Mouse (Mus musculus) limb, embryonic 11.5 days (tissue): ENCODE results near the gene Psmd12. TPM values are rescaled to one million over a fixed set of nuclear protein-coding genes. Genes with fewer than 3 reads are reported as not detected.
A peak's percentile ranks its signal among the peaks of the same experiment; 100 is the strongest.
"Not testable (repeated sequence)": the region's sequence is repeated elsewhere in the genome, so short reads cannot be mapped to it uniquely, and the experiment has no call there.

Experiments
- ATAC-seq: fragments of 200-750 bp; cut with Nextera tagmentation; 2 replicates; pipeline ENCODE4 v1.8.0; 2017; ENCODE audit warnings: low read depth; ENCODE audit not compliant: insufficient number of reproducible peaks, low FRiP score, low TSS enrichment
- DNase-seq: peaks from one replicate; pipeline ENCODE4 v3.0.0-alpha.2; 2015; ENCODE audit warnings: low spot score
- H3K27ac ChIP-seq: fragments of 300-500 bp; sonication (generic); replicated peaks from 2 replicates; pipeline ENCODE4 v1.5.1; 2014; ENCODE audit warnings: low read depth, mild to moderate bottlenecking, low read length
- H3K27me3 ChIP-seq: fragments of 300-500 bp; sonication (generic); 2 replicates; pipeline ENCODE4 v1.6.1; 2014; ENCODE audit warnings: mild to moderate bottlenecking, low read length, mixed read lengths; ENCODE audit not compliant: control insufficient read depth, insufficient read depth
- H3K36me3 ChIP-seq: fragments of 300-500 bp; sonication (generic); 2 replicates; pipeline ENCODE4 v1.6.1; 2014; ENCODE audit warnings: mild to moderate bottlenecking, low read length, moderate library complexity, mixed read lengths; ENCODE audit not compliant: control insufficient read depth, insufficient read depth
- H3K4me1 ChIP-seq: fragments of 300-500 bp; sonication (generic); 2 replicates; pipeline ENCODE4 v1.6.1; 2014; ENCODE audit warnings: low read length, mixed read lengths; ENCODE audit not compliant: control insufficient read depth, insufficient read depth
- H3K4me2 ChIP-seq: fragments of 300-500 bp; sonication (generic); 2 replicates; pipeline ENCODE4 v1.6.1; 2014; ENCODE audit warnings: low read depth, mild to moderate bottlenecking, moderate library complexity; ENCODE audit not compliant: severe bottlenecking
- H3K4me3 ChIP-seq: fragments of 300-500 bp; sonication (generic); 2 replicates; pipeline ENCODE4 v1.5.1; 2014; ENCODE audit warnings: low read depth, low read length
- H3K9ac ChIP-seq: fragments of 300-500 bp; sonication (generic); 2 replicates; pipeline ENCODE4 v1.6.1; 2014; ENCODE audit warnings: mild to moderate bottlenecking, low read length
- H3K9me3 ChIP-seq: fragments of 300-500 bp; sonication (generic); 2 replicates; pipeline ENCODE4 v1.6.1; 2016; ENCODE audit warnings: low read length; ENCODE audit not compliant: control insufficient read depth
- WGBS: fragments of 180-500 bp; shearing (Covaris S2); extraction: QIAGEN DNeasy Blood & Tissue Kit; methylation state at CpG from one replicate; pipeline ENCODE4 v1.1.7; 2014; 5-methylcytosine and 5-hydroxymethylcytosine counted together
- polyA plus RNA-seq: library from polyadenylated mRNA; unstranded; fragments of >200 nt; fragmentation: Nextera tagmentation; extraction: Ambion mirVana; gene quantifications from 2 replicates; pipeline ENCODE4 v1.2.1, GENCODE M21; 2014

The Psmd12 gene
- polyA plus RNA-seq, 1 experiment from 2014 or later = 234 TPM

DNA sequence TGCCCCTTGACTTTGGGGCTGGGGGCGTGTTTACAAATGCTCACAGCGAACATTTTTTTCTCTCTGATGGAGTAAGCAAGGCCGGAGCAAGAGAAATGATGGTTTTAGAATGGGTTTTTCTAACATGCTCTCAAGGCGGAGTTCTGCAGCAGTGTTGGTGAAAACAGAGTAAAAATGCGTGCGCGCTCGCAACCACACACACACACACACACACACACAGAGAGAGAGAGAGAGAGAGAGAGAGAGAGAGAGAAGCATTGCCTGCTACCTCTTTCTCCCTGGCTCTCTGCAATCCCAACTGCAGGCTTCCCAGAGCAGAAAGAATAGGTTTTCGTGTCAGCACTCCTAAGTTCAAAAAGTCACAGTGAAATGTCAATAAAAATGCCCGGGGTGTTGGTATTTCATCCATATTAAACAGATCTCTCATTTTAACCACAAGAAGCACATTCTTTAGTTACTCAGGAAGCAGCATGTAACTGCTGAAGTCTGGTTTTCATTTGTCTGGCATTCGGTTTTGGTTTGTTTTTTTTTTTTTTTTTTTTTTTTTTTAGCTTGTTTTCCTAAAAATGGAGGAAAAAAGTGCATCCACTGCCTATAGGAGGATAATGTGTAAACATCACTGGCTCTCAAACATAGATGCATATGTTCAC lies 8.1 kb upstream of the Psmd12 start:
- no peak for DNase-seq
- peak overlapping the region; percentile 80 for H3K4me2 ChIP-seq
- peaks cover 8% of the 10 kb centered on the region for H3K4me1 ChIP-seq
- WGBS = 4% methylated on average over 11 of the region's 11 CpGs
- peak overlapping the region; percentile 90 for H3K27ac ChIP-seq
- H3K4me3 ChIP-seq = peak overlapping the region; percentile 85
- no peak for ATAC-seq
- peak overlapping the region; percentile 91; the same call in 1 of the 2 replicates for H3K9ac ChIP-seq
- H3K36me3 ChIP-seq = no peaks in the 10 kb centered on the region
- H3K27me3 ChIP-seq = no peaks in the 10 kb centered on the region
- H3K9me3 ChIP-seq = no peaks in the 10 kb centered on the region

GRCm38 (mm10) chr11:107472304-107472703 lies 7.0 kb upstream of the Psmd12 start:
- H3K4me1 ChIP-seq = peaks cover 8% of the 10 kb centered on the region; the same call in 1 of the 2 replicates
- no peak overlapping the region for H3K4me2 ChIP-seq
- no peaks in the 10 kb centered on the region for H3K27me3 ChIP-seq
- 0 out of 2 replicates have a peak overlapping the region, but pooled peaks have one; percentile 33 for H3K27ac ChIP-seq
- no peak overlapping the region for H3K9ac ChIP-seq
- WGBS = 85% methylated on average over 3 of the region's 3 CpGs
- H3K9me3 ChIP-seq = no peaks in the 10 kb centered on the region
- DNase-seq = no peak
- no peak overlapping the region for H3K4me3 ChIP-seq
- H3K36me3 ChIP-seq = no peaks in the 10 kb centered on the region
- no peak for ATAC-seq

- Histone ChIP-seq H3K9me3 (no peaks in the 10 kb centered on the region), H3K4me1 (peaks cover 6% of the 10 kb centered on the region; the same call in 1 of the 2 replicates), H3K4me2 (no peak overlapping the region), H3K36me3 (no peaks in the 10 kb centered on the region), H3K4me3 (no peak overlapping the region), H3K27ac (no peak overlapping the region), H3K27me3 (no peaks in the 10 kb centered on the region), H3K9ac (no peak overlapping the region)
- 24% methylated on average over 8 of the region's 8 CpGs for WGBS
- DNase-seq = peak; percentile 64
- no peak for ATAC-seq
Measured at GRCm38 (mm10) chr11:107473137-107473820, 6.0 kb upstream of the Psmd12 start.

- Histone ChIP-seq H3K4me1 (peaks cover 8% of the 10 kb centered on the region), H3K4me3 (peak overlapping the region; percentile 73), H3K4me2 (peak overlapping the region; percentile 79), H3K9ac (peak overlapping the region; percentile 83), H3K9me3 (no peaks in the 10 kb centered on the region), H3K27me3 (no peaks in the 10 kb centered on the region), H3K36me3 (no peaks in the 10 kb centered on the region), H3K27ac (peak overlapping the region; percentile 44)
- WGBS = under 1% methylated on average over 10 of the region's 10 CpGs
- ATAC-seq (no peak), DNase-seq (no peak)
Measured at GRCm38 (mm10) chr11:107479862-107480203, 549 bp downstream of the Psmd12 start.

GRCm38 (mm10) chr11:107484341-107484740 lies 5.1 kb downstream of the Psmd12 start:
- H3K4me3 ChIP-seq = no peak overlapping the region
- H3K9ac ChIP-seq = no peak overlapping the region
- DNase-seq (no peak), ATAC-seq (no peak)
- H3K36me3 ChIP-seq = peaks cover 11% of the 10 kb centered on the region; the same call in 1 of the 2 replicates
- H3K9me3 ChIP-seq = no peaks in the 10 kb centered on the region
- peaks cover 8% of the 10 kb centered on the region for H3K4me1 ChIP-seq
- H3K27me3 ChIP-seq = no peaks in the 10 kb centered on the region
- no peak overlapping the region for H3K4me2 ChIP-seq
- 94% methylated on average over 3 of the region's 3 CpGs for WGBS
- no peak overlapping the region for H3K27ac ChIP-seq

GRCm38 (mm10) chr11:107502801-107503200 lies 23.5 kb downstream of the Psmd12 start:
- Histone ChIP-seq H3K27me3 (no peaks in the 10 kb centered on the region), H3K4me3 (no peak overlapping the region), H3K9ac (no peak overlapping the region), H3K27ac (no peak overlapping the region), H3K4me2 (no peak overlapping the region), H3K9me3 (no peaks in the 10 kb centered on the region), H3K4me1 (no peaks in the 10 kb centered on the region), H3K36me3 (0 out of 2 replicates have a peak, but pooled peaks cover 2% of the 10 kb centered on the region)
- WGBS = 86% methylated on average over 8 of the region's 8 CpGs
- ATAC-seq (no peak), DNase-seq (no peak)

DNA sequence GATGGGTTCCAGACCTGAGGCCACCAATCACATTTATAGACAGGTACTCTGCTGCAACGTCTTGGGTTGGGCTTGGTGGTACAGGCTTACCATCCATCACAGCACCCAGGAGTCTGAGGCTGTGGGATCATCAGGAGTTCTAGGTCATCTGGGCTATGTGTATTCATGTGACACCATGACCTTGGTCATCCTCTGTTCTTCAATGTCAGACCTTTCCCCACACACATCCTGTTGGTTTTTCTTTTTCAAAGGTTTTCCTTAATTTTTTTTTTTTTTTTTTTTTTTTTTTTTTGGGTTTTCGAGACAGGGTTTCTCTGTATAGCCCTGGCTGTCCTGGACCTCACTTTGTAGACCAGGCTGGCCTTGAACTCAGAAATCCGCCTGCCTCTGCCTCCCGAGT lies 25.1 kb downstream of the Psmd12 start:
- H3K4me1 ChIP-seq, H3K27ac ChIP-seq, ATAC-seq, H3K4me3 ChIP-seq, DNase-seq, H3K9ac ChIP-seq, H3K36me3 ChIP-seq, H3K4me2 ChIP-seq, H3K9me3 ChIP-seq, H3K27me3 ChIP-seq: not testable (repeated sequence)
- WGBS = 87% methylated on average over 3 of the region's 4 CpGs

DNA sequence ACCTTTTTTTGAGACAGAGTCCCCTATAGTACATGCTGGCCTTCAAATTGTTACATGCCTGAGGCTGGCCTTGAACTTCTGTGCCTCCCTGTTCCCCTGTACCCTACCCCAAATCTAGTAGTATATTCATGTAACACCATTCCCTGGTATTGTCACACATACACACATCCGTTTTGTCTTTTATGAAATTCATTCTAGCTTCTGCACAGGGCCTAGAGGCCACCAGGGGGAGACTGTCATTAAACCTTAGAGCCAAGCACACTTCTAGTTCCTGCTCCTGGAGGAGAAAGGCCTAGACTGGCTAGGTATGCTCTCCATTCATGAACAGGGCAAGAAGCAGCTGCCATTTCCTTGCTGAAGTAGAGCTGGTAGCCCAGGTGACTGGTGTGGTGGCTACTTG lies 27.0 kb downstream of the Psmd12 start:
- H3K4me3 ChIP-seq = no peak overlapping the region
- no peak overlapping the region for H3K27ac ChIP-seq
- no peak overlapping the region for H3K4me2 ChIP-seq
- no peaks in the 10 kb centered on the region for H3K9me3 ChIP-seq
- H3K9ac ChIP-seq = no peak overlapping the region
- no peak for DNase-seq
- 79% methylated on average over 1 of the region's 1 CpGs for WGBS
- H3K4me1 ChIP-seq = 0 out of 2 replicates have a peak, but pooled peaks cover 4% of the 10 kb centered on the region
- H3K27me3 ChIP-seq = no peaks in the 10 kb centered on the region
- no peak for ATAC-seq
- no peaks in the 10 kb centered on the region for H3K36me3 ChIP-seq
